22 mouse cellular contexts compared by ENCODE assay signal in the genomic region with DNA sequence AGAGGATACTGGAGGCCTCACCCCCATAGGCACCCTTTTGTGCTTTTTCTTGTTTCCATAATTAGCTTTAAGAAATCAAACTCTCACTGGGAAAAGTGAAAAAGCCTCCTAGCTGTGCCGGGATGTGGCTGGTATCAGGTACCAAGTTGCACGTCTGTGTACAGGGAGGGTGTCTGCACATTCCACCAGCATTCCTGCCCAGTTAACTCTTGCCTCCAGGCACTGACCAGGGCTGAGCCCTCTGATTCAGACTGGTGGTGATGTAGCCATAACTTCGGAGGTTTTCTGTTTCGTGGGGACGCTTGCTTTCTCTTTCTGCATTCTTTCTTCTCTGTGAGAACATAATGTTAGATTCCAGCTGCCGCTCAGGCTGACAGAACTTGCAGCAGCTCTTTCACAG. TPM values are rescaled to one million over a fixed set of nuclear protein-coding genes. Genes with fewer than 3 reads are reported as not detected.
DNase-seq lines count a peak whose midpoint lies in the region; ATAC-seq and TF ChIP-seq lines count a peak whose summit lies in the region.
"Had no signal": no experiment of that assay in that cellular context is flagged by ENCODE, and none has a peak within 500 bp of the region (broad histone marks: within the 10 kb centered on the region; RNA-seq: fewer than 3 reads in every experiment).

No protein-coding gene starts in this region.

- peak; percentile 85 for DNase-seq in heart, adult 11 months
- no peak for DNase-seq in heart, postnatal 14 days
- DNase-seq in lung, embryonic 14.5 days = no peak
- no peak for DNase-seq in lung, postnatal 10 days
- DNase-seq in embryonic facial prominence, embryonic 10.5 days (ENCODE audit: low spot score) = peak; percentile 35
- DNase-seq in left cerebral cortex, postnatal 14 days (ENCODE audit: low spot score in 2 of 2) = no peak
- no peak for DNase-seq in thymus, postnatal 36 days
- DNase-seq: adrenal gland, adult 8-10 months; cerebellum, adult 18-20 months; gastrocnemius, postnatal 10 days; kidney, postnatal 25 days; layer of hippocampus, adult 9-11 months; midbrain, embryonic 14.5 days; right cerebral cortex, adult 18-20 months; spleen, adult 18-20 months; thymus, postnatal 4 days had no signal

- H3K4me2 ChIP-seq in lung, embryonic 14.5 days = 0 out of 2 replicates have a peak overlapping the region, but pooled peaks have one; percentile 10
- H3K4me2 ChIP-seq in stomach, embryonic 14.5 days (replicated peaks; ENCODE audit: low read depth, low read length) = no peak overlapping the region
- H3K4me2 ChIP-seq: liver, embryonic 11.5 days had no signal

- TF ChIP-seq CTCF in lung, embryonic 14.5 days (IDR thresholded peaks at IDR 0.05; ENCODE audit: low read depth) = no peak

- peak; percentile 83 for ATAC-seq in lung, embryonic 14.5 days (ENCODE audit: insufficient read depth)
- ATAC-seq in stomach, embryonic 14.5 days (ENCODE audit: insufficient number of reproducible peaks, insufficient read depth, low FRiP score, low read depth) = peak; percentile 77; the same call in 1 of the 2 replicates

- no peak overlapping the region for H3K4me3 ChIP-seq in lung, embryonic 14.5 days (ENCODE audit: low read depth, low read length)
- H3K4me3 ChIP-seq in embryonic facial prominence, embryonic 10.5 days = no peak overlapping the region
- H3K4me3 ChIP-seq in stomach, embryonic 14.5 days (ENCODE audit: low read depth, low read length) = no peak overlapping the region
- H3K4me3 ChIP-seq: hindbrain, embryonic 10.5 days had no signal

- H3K4me1 ChIP-seq in lung, embryonic 14.5 days (ENCODE audit: insufficient read depth) = 0 out of 2 replicates have a peak, but pooled peaks cover 4% of the 10 kb centered on the region
- peaks cover 8% of the 10 kb centered on the region for H3K4me1 ChIP-seq in embryonic facial prominence, embryonic 10.5 days
- no peaks in the 10 kb centered on the region for H3K4me1 ChIP-seq in stomach, embryonic 14.5 days (ENCODE audit: control insufficient read depth, insufficient read depth, low read length)
- H3K4me1 ChIP-seq: hindbrain, embryonic 10.5 days had no signal

- WGBS in lung, embryonic 14.5 days = 43% methylated on average over 6 of the region's 6 CpGs
- WGBS in embryonic facial prominence, embryonic 10.5 days = 40% methylated on average over 6 of the region's 6 CpGs
- 54% methylated on average over 6 of the region's 6 CpGs for WGBS in stomach, embryonic 14.5 days

- H3K36me3 ChIP-seq in lung, embryonic 14.5 days (ENCODE audit: insufficient read depth) = no peaks in the 10 kb centered on the region
- no peaks in the 10 kb centered on the region for H3K36me3 ChIP-seq in embryonic facial prominence, embryonic 10.5 days (replicated peaks)
- H3K36me3 ChIP-seq in stomach, embryonic 14.5 days (ENCODE audit: control insufficient read depth, insufficient read depth, low read length) = no peaks in the 10 kb centered on the region
- H3K36me3 ChIP-seq: hindbrain, embryonic 10.5 days had no signal

- H3K9ac ChIP-seq in lung, embryonic 14.5 days = no peak overlapping the region
- no peak overlapping the region for H3K9ac ChIP-seq in stomach, embryonic 14.5 days (replicated peaks; ENCODE audit: low read depth, low read length)

- intact Hi-C loops in heart, postnatal 14 days (cut with DNase I) = no loop called here
- intact Hi-C loops in left cerebral cortex, postnatal 14 days (cut with DNase I) = no loop called here

- no peaks in the 10 kb centered on the region for H3K27me3 ChIP-seq in lung, embryonic 14.5 days (ENCODE audit: insufficient read depth, low read length)
- no peaks in the 10 kb centered on the region for H3K27me3 ChIP-seq in embryonic facial prominence, embryonic 10.5 days (replicated peaks; ENCODE audit: low read depth, poor library complexity, severe bottlenecking)
- no peaks in the 10 kb centered on the region for H3K27me3 ChIP-seq in stomach, embryonic 14.5 days (ENCODE audit: control insufficient read depth, insufficient read depth, low read length)

- H3K9me3 ChIP-seq in lung, embryonic 14.5 days (ENCODE audit: low read depth, low read length) = no peaks in the 10 kb centered on the region
- no peaks in the 10 kb centered on the region for H3K9me3 ChIP-seq in embryonic facial prominence, embryonic 10.5 days
- no peaks in the 10 kb centered on the region for H3K9me3 ChIP-seq in stomach, embryonic 14.5 days (ENCODE audit: control insufficient read depth, low read depth, low read length)
- H3K9me3 ChIP-seq: hindbrain, embryonic 10.5 days had no signal

- H3K27ac ChIP-seq in lung, embryonic 14.5 days (ENCODE audit: low read depth) = no peak overlapping the region
- no peak overlapping the region; the same call in 1 of the 2 replicates for H3K27ac ChIP-seq in embryonic facial prominence, embryonic 10.5 days (replicated peaks)
- peak overlapping the region; percentile 48; the same call in 1 of the 2 replicates for H3K27ac ChIP-seq in stomach, embryonic 14.5 days (ENCODE audit: low read length)
- H3K27ac ChIP-seq: hindbrain, embryonic 10.5 days had no signal

RNA-seq across cellular contexts. Expression of a gene that starts 7.0 kb away (rescaled TPM):
- 1 to 10 TPM; 6.7 to 8.1 TPM for total RNA-seq in heart, postnatal 14 days (2021)
- 15.4 and 16.8 TPM in 2 replicates for polyA plus RNA-seq in lung, embryonic 14.5 days (2014; fragmentation: Nextera tagmentation; extraction: Ambion mirVana)
- 1.2 and 1.4 TPM in 2 replicates for polyA plus RNA-seq in embryonic facial prominence, embryonic 10.5 days (2016; fragmentation: Nextera tagmentation; extraction: Ambion mirVana)
- 19.7 and 21.1 TPM in 2 replicates for polyA plus RNA-seq in stomach, embryonic 14.5 days (2014; fragmentation: Nextera tagmentation; extraction: Ambion mirVana)
- total RNA-seq in left cerebral cortex, postnatal 14 days (2021) = 1 to 10 TPM in 1 of 2 experiments, under 1 TPM in 1; 0.97 to 1.4 TPM
- total RNA-seq: gastrocnemius, postnatal 10 days had no signal

RNA-seq across cellular contexts. Expression of a gene that starts 35.4 kb away (rescaled TPM):
- total RNA-seq in heart, postnatal 14 days (2021) = not detected
- not detected in 2 replicates for polyA plus RNA-seq in lung, embryonic 14.5 days (2014; fragmentation: Nextera tagmentation; extraction: Ambion mirVana)
- not detected in 2 replicates for polyA plus RNA-seq in embryonic facial prominence, embryonic 10.5 days (2016; fragmentation: Nextera tagmentation; extraction: Ambion mirVana)
- not detected in 2 replicates for polyA plus RNA-seq in stomach, embryonic 14.5 days (2014; fragmentation: Nextera tagmentation; extraction: Ambion mirVana)
- total RNA-seq in left cerebral cortex, postnatal 14 days (2021) = not detected
- total RNA-seq: adrenal gland, adult 8-10 months; gastrocnemius, postnatal 10 days; left cerebral cortex, postnatal 36 days had no signal
- polyA plus RNA-seq: brain, embryonic 14.5 days; hindbrain, embryonic 10.5 days; intestine, embryonic 14.5 days; liver, embryonic 11.5 days; midbrain, embryonic 14.5 days had no signal

RNA-seq across cellular contexts. Expression of a gene that starts 51.1 kb away (rescaled TPM):
- total RNA-seq in heart, postnatal 14 days (2021) = 10 to 100 TPM; 12.0 to 14.3 TPM
- 36.6 and 39.0 TPM in 2 replicates for polyA plus RNA-seq in lung, embryonic 14.5 days (2014; fragmentation: Nextera tagmentation; extraction: Ambion mirVana)
- polyA plus RNA-seq in embryonic facial prominence, embryonic 10.5 days (2016; fragmentation: Nextera tagmentation; extraction: Ambion mirVana) = 26.2 and 27.8 TPM in 2 replicates
- polyA plus RNA-seq in stomach, embryonic 14.5 days (2014; fragmentation: Nextera tagmentation; extraction: Ambion mirVana) = 25.1 and 30.0 TPM in 2 replicates
- 10 to 100 TPM; 20.6 to 23.5 TPM for total RNA-seq in left cerebral cortex, postnatal 14 days (2021)

Comparison
In these comparisons a context has a peak if more than half of its experiments do, and no peak if none do; other contexts are left out.
1. DNase-seq: peak in heart, adult 11 months (single experiment) and embryonic facial prominence, embryonic 10.5 days (single experiment); none in heart, postnatal 14 days (0 of 2), lung, embryonic 14.5 days (single experiment), lung, postnatal 10 days (single experiment), left cerebral cortex, postnatal 14 days (0 of 2) and thymus, postnatal 36 days (0 of 2).